Mouse (Mus musculus) embryonic facial prominence, embryonic 11.5 days (tissue): ENCODE results near the gene Mgat1. TPM values are rescaled to one million over a fixed set of nuclear protein-coding genes. Genes with fewer than 3 reads are reported as not detected.

Experiments
- ATAC-seq: fragments of 200-750 bp; cut with Nextera tagmentation; replicated peaks from 2 replicates; pipeline ENCODE4 v1.8.0; 2017; ENCODE audit warnings: low read depth; ENCODE audit not compliant: insufficient number of reproducible peaks, low FRiP score, low TSS enrichment
- DNase-seq: peaks from one replicate; pipeline ENCODE4 v3.0.0-alpha.2; 2015; ENCODE audit warnings: low spot score
- H3K27ac ChIP-seq: fragments of 300-500 bp; sonication (generic); replicated peaks from 2 replicates; pipeline ENCODE4 v1.5.1; 2014; ENCODE audit warnings: mild to moderate bottlenecking, low read depth, low read length, control low read depth
- H3K27me3 ChIP-seq: fragments of 300-500 bp; sonication (generic); 2 replicates; pipeline ENCODE4 v1.6.1; 2014; ENCODE audit warnings: mild to moderate bottlenecking, low read length, moderate library complexity, mixed read lengths; ENCODE audit not compliant: control insufficient read depth, insufficient read depth
- H3K36me3 ChIP-seq: fragments of 300-500 bp; sonication (generic); replicated peaks from 2 replicates; pipeline ENCODE4 v1.6.1; 2014; ENCODE audit warnings: low read depth, mild to moderate bottlenecking, low read length, moderate library complexity, mixed read lengths; ENCODE audit not compliant: control insufficient read depth, insufficient read depth
- H3K4me1 ChIP-seq: fragments of 300-500 bp; sonication (generic); 2 replicates; pipeline ENCODE4 v1.6.1; 2014; ENCODE audit warnings: low read length, mixed read lengths; ENCODE audit not compliant: control insufficient read depth, insufficient read depth
- H3K4me2 ChIP-seq: fragments of 300-500 bp; sonication (generic); 2 replicates; pipeline ENCODE4 v1.6.1; 2014; ENCODE audit warnings: low read depth, mild to moderate bottlenecking, control low read depth, low read length, moderate library complexity
- H3K4me3 ChIP-seq: fragments of 300-500 bp; sonication (generic); 2 replicates; pipeline ENCODE4 v1.5.1; 2014; ENCODE audit warnings: low read depth, low read length, control low read depth
- H3K9ac ChIP-seq: fragments of 300-500 bp; sonication (generic); replicated peaks from 2 replicates; pipeline ENCODE4 v1.6.1; 2014; ENCODE audit warnings: mild to moderate bottlenecking, control low read depth, low read length
- H3K9me3 ChIP-seq: fragments of 300-500 bp; sonication (generic); replicated peaks from 2 replicates; pipeline ENCODE4 v1.6.1; 2016; ENCODE audit warnings: mild to moderate bottlenecking, low read length, inconsistent platforms, mixed read lengths; ENCODE audit not compliant: control insufficient read depth
- WGBS: fragments of 180-500 bp; shearing (Covaris S2); extraction: QIAGEN DNeasy Blood & Tissue Kit; methylation state at CpG from one replicate; pipeline ENCODE4 v1.1.7; 2014; 5-methylcytosine and 5-hydroxymethylcytosine counted together
- polyA plus RNA-seq: library from polyadenylated mRNA; unstranded; fragments of >200 nt; fragmentation: Nextera tagmentation; extraction: Ambion mirVana; gene quantifications from 2 replicates; pipeline ENCODE4 v1.2.1, GENCODE M21; 2014

Gene Mgat1
- polyA plus RNA-seq, 1 experiment from 2014 or later: 26.4 TPM

DNA sequence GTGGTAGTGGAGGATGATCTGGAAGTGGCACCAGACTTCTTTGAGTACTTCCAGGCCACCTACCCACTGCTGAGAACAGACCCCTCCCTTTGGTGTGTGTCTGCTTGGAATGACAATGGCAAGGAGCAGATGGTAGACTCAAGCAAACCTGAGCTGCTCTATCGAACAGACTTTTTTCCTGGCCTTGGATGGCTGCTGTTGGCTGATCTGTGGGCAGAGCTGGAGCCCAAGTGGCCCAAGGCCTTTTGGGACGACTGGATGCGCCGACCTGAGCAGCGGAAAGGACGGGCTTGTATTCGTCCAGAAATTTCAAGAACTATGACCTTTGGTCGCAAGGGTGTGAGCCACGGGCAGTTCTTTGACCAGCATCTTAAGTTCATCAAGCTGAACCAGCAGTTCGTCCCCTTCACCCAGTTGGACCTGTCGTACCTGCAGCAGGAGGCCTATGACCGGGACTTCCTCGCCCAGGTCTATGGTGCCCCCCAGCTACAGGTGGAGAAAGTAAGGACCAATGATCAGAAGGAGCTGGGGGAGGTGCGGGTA is 17.4 kb downstream of the Mgat1 start:
- Histone ChIP-seq H3K4me1 (no peaks in the 10 kb centered on the region), H3K27ac (no peak overlapping the region), H3K4me2 (no peak overlapping the region), H3K36me3 (no peaks in the 10 kb centered on the region; the same call in 1 of the 2 replicates), H3K4me3 (no peak overlapping the region), H3K9me3 (no peaks in the 10 kb centered on the region), H3K27me3 (no peaks in the 10 kb centered on the region), H3K9ac (no peak overlapping the region)
- 0 out of 2 replicates have a peak, but pooled peaks have one; percentile 19 for ATAC-seq
- no peak for DNase-seq
- 88% methylated on average over 14 of the region's 14 CpGs for WGBS

- Histone ChIP-seq H3K36me3 (no peaks in the 10 kb centered on the region; the same call in 1 of the 2 replicates), H3K27me3 (no peaks in the 10 kb centered on the region), H3K9ac (no peak overlapping the region), H3K9me3 (no peaks in the 10 kb centered on the region), H3K27ac (no peak overlapping the region), H3K4me2 (no peak overlapping the region), H3K4me3 (no peak overlapping the region), H3K4me1 (no peaks in the 10 kb centered on the region)
- DNase-seq (no peak), ATAC-seq (no peak)
- 91% methylated on average over 5 of the region's 5 CpGs for WGBS
These were observed 18.3 kb downstream of the Mgat1 start for GRCm38 (mm10) chr11:49262286-49262685.

- H3K27ac ChIP-seq: no peak overlapping the region
- no peaks in the 10 kb centered on the region; the same call in 1 of the 2 replicates for H3K36me3 ChIP-seq
- no peak for ATAC-seq
- H3K27me3 ChIP-seq: no peaks in the 10 kb centered on the region
- DNase-seq: no peak
- no peak overlapping the region for H3K4me3 ChIP-seq
- H3K4me1 ChIP-seq: no peaks in the 10 kb centered on the region
- no peak overlapping the region for H3K9ac ChIP-seq
- 96% methylated on average over 6 of the region's 6 CpGs for WGBS
- H3K4me2 ChIP-seq: no peak overlapping the region
- no peaks in the 10 kb centered on the region for H3K9me3 ChIP-seq
These were observed 19.2 kb downstream of the Mgat1 start for GRCm38 (mm10) chr11:49263149-49263548.

DNA sequence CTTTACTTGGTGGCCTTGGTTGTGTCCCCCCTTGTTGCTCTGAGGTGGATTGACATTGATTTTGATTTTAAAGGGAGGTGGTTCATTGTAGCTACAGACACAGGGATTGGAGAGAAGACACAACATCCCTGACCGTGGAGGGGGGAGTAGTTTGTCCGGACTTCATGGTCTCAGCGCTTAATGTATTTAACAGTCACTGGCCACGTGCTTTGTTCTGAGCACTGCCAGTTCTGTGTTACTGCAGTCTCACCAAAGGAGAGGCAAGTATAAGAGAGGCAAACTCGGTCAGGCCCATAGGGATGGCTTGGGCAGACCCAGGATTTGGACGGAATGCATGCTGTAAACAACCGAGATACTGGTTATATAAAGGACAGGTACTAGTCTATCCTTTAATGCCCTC is 20.1 kb downstream of the Mgat1 start:
- H3K9me3 ChIP-seq: no peaks in the 10 kb centered on the region
- 91% methylated on average over 7 of the region's 7 CpGs for WGBS
- no peak for ATAC-seq
- H3K36me3 ChIP-seq: no peaks in the 10 kb centered on the region; the same call in 1 of the 2 replicates
- no peaks in the 10 kb centered on the region for H3K4me1 ChIP-seq
- H3K9ac ChIP-seq: no peak overlapping the region
- no peaks in the 10 kb centered on the region for H3K27me3 ChIP-seq
- no peak overlapping the region for H3K4me3 ChIP-seq
- DNase-seq: no peak
- no peak overlapping the region for H3K27ac ChIP-seq
- no peak overlapping the region for H3K4me2 ChIP-seq

GRCm38 (mm10) chr11:49264622-49265021 is 20.6 kb downstream of the Mgat1 start:
- H3K4me1 ChIP-seq: no peaks in the 10 kb centered on the region
- no peaks in the 10 kb centered on the region for H3K9me3 ChIP-seq
- DNase-seq (no peak), ATAC-seq (no peak)
- H3K27ac ChIP-seq: no peak overlapping the region
- H3K4me3 ChIP-seq: no peak overlapping the region
- no peak overlapping the region for H3K4me2 ChIP-seq
- no peaks in the 10 kb centered on the region for H3K27me3 ChIP-seq
- 76% methylated on average over 11 of the region's 11 CpGs for WGBS
- no peak overlapping the region for H3K9ac ChIP-seq
- H3K36me3 ChIP-seq: no peaks in the 10 kb centered on the region; the same call in 1 of the 2 replicates

DNA sequence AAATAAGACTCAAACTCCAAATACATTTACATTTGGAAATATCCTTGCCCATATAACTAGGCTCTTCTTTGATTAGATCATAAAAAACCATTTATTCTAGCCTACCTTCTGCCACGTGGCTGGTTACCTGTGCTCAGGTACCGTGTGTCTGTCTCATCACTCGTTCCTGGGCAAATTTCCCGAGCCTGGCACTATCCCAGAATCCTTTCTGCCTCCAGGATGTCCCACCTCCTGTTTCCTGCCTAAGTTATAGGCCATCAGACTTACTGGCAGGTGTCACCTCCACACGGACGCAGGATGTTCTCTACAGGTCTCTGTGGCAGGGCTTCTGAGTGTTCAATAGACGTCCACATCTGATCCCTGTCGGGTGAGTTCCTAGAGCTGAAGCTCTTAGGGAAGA is 21.1 kb downstream of the Mgat1 start:
- WGBS: 88% methylated on average over 8 of the region's 8 CpGs
- Histone ChIP-seq H3K4me3 (no peak overlapping the region), H3K27ac (no peak overlapping the region), H3K36me3 (no peaks in the 10 kb centered on the region; the same call in 1 of the 2 replicates), H3K9ac (no peak overlapping the region), H3K27me3 (no peaks in the 10 kb centered on the region), H3K4me2 (no peak overlapping the region), H3K4me1 (no peaks in the 10 kb centered on the region), H3K9me3 (no peaks in the 10 kb centered on the region)
- no peak for ATAC-seq
- DNase-seq: no peak

GRCm38 (mm10) chr11:49266671-49267070 is 22.7 kb downstream of the Mgat1 start:
- no peaks in the 10 kb centered on the region for H3K4me1 ChIP-seq
- DNase-seq: no peak
- ATAC-seq: no peak
- no peaks in the 10 kb centered on the region for H3K9me3 ChIP-seq
- 88% methylated on average over 6 of the region's 6 CpGs for WGBS
- H3K4me3 ChIP-seq: no peak overlapping the region
- no peaks in the 10 kb centered on the region for H3K36me3 ChIP-seq
- H3K27me3 ChIP-seq: no peaks in the 10 kb centered on the region
- no peak overlapping the region for H3K4me2 ChIP-seq
- H3K27ac ChIP-seq: no peak overlapping the region
- no peak overlapping the region for H3K9ac ChIP-seq

GRCm38 (mm10) chr11:49267316-49267715 is 23.3 kb downstream of the Mgat1 start:
- no peaks in the 10 kb centered on the region for H3K9me3 ChIP-seq
- ATAC-seq: no peak
- no peaks in the 10 kb centered on the region for H3K27me3 ChIP-seq
- 92% methylated on average over 10 of the region's 10 CpGs for WGBS
- H3K36me3 ChIP-seq: no peaks in the 10 kb centered on the region
- no peak overlapping the region for H3K4me3 ChIP-seq
- H3K4me1 ChIP-seq: no peaks in the 10 kb centered on the region
- H3K4me2 ChIP-seq: no peak overlapping the region
- no peak overlapping the region for H3K27ac ChIP-seq
- no peak overlapping the region for H3K9ac ChIP-seq
- no peak for DNase-seq
